Mouse (Mus musculus) hindbrain, embryonic 12.5 days (tissue): ENCODE data around the gene Dnhd1. TPM values are rescaled to one million over a fixed set of nuclear protein-coding genes. Genes with fewer than 3 reads are reported as not detected.

Experiments
- ATAC-seq: fragments of 200-750 bp; cut with Nextera tagmentation; 2 replicates; pipeline ENCODE4 v1.8.0; 2017; ENCODE audit warnings: moderate TSS enrichment; ENCODE audit not compliant: low FRiP score
- H3K27ac ChIP-seq: fragments of 300-500 bp; sonication (generic); 2 replicates; pipeline ENCODE4 v1.5.1; 2016; ENCODE audit warnings: mild to moderate bottlenecking
- H3K27me3 ChIP-seq: fragments of 300-500 bp; sonication (generic); 2 replicates; pipeline ENCODE4 v1.6.1; 2016; ENCODE audit warnings: mild to moderate bottlenecking
- H3K36me3 ChIP-seq: fragments of 300-500 bp; sonication (generic); 2 replicates; pipeline ENCODE4 v1.6.1; 2016; ENCODE audit warnings: mild to moderate bottlenecking
- H3K4me1 ChIP-seq: fragments of 300-500 bp; sonication (generic); 2 replicates; pipeline ENCODE4 v1.6.1; 2016
- H3K4me2 ChIP-seq: fragments of 300-500 bp; sonication (generic); replicated peaks from 2 replicates; pipeline ENCODE4 v1.6.1; 2016; ENCODE audit warnings: mild to moderate bottlenecking
- H3K4me3 ChIP-seq: fragments of 300-500 bp; sonication (generic); 2 replicates; pipeline ENCODE4 v1.5.1; 2016; ENCODE audit warnings: mild to moderate bottlenecking
- H3K9ac ChIP-seq: fragments of 300-500 bp; sonication (generic); 2 replicates; pipeline ENCODE4 v1.6.1; 2016; ENCODE audit warnings: mild to moderate bottlenecking, moderate library complexity
- H3K9me3 ChIP-seq: fragments of 300-500 bp; sonication (generic); replicated peaks from 2 replicates; pipeline ENCODE4 v1.6.1; 2016; ENCODE audit warnings: mild to moderate bottlenecking
- WGBS: fragments of 180-500 bp; shearing (Covaris S2); methylation state at CpG from one replicate; pipeline ENCODE4 v1.1.7; 2016; 5-methylcytosine and 5-hydroxymethylcytosine counted together
- polyA plus RNA-seq: library from polyadenylated mRNA; unstranded; fragments of >200 nt; fragmentation: Nextera tagmentation; extraction: Ambion mirVana; gene quantifications from 2 replicates; pipeline ENCODE4 v1.2.1, GENCODE M21; 2016

Gene Dnhd1
- polyA plus RNA-seq, 1 experiment from 2014 or later, result 1.2 TPM

DNA sequence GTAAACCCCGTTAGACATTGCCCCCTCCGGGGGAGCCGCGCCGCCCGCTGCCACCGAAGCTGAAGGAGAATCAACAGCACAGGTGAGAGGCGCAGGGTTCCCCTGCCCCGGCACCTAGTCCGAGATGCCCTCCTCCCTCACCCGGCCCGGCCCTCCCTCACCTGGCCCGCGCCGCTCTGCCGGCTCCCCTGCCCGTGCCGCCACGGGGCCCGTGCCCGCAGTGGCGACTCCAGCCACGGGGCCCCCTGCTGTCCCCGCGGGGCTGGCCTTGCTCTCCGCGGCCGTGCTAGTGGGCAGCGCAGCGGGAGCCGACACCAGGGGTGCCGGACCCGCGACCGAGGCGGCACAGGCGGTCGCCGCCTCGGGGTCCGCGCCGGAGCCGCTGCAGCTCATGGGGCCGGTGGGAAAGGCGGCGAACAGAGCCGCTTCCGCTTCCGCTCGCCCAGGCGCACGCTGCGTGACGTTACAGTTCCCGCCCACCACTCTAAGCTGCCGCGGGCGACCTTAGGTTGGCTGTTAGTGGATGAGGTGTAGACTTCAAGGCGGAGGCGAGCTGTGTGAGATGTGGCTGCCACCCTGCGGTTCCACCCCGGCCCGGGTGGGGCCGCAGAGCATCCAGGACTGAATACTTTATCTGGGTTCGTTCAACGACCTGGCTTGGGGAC, 93.4 kb downstream of the Dnhd1 start, which contains the start of gene Taf10:
TSS of gene Taf10 (minus strand) at position 436 of the 665 bp plus-strand sequence.
- Histone ChIP-seq H3K9ac (peak within 1 kb of the TSS; percentile 97), H3K36me3 (peaks cover 47% of the 10 kb centered on the region), H3K27ac (peak within 1 kb of the TSS; percentile 79), H3K9me3 (no peaks in the 10 kb centered on the region), H3K4me2 (peak within 1 kb of the TSS; percentile 89), H3K4me3 (peak within 1 kb of the TSS; percentile 100), H3K4me1 (peaks cover 9% of the 10 kb centered on the region), H3K27me3 (no peaks in the 10 kb centered on the region)
- WGBS, result under 1% methylated on average over 59 of the region's 67 CpGs
- ATAC-seq, result peak; percentile 97

DNA sequence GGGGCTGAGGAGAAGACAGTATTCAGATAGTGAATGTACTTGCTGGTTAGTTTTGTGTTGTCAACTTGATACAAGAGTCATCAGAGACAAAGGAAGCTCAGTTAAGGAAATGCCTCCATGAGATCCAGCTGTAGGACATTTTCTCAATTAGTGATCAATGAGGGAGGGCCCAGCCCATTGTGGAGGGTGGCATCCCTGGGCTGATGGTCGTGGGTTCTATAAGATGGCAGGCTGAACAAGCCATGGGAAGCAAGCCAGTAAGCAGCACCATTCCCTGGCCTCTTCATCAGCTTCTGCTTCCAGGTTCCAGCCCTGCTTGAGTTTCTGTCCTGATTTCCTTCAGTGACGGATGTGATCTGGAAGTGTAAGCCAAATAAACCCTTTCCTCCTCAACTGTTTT, 97.1 kb downstream of the Dnhd1 start:
- no peak overlapping the region for H3K9ac ChIP-seq
- H3K4me2 ChIP-seq, result no peak overlapping the region
- no peak for ATAC-seq
- peaks cover 28% of the 10 kb centered on the region for H3K36me3 ChIP-seq
- H3K9me3 ChIP-seq, result no peaks in the 10 kb centered on the region
- WGBS, result 91% methylated on average over 2 of the region's 2 CpGs
- no peaks in the 10 kb centered on the region for H3K27me3 ChIP-seq
- no peak overlapping the region for H3K4me3 ChIP-seq
- no peak overlapping the region for H3K27ac ChIP-seq
- peaks cover 23% of the 10 kb centered on the region for H3K4me1 ChIP-seq

DNA sequence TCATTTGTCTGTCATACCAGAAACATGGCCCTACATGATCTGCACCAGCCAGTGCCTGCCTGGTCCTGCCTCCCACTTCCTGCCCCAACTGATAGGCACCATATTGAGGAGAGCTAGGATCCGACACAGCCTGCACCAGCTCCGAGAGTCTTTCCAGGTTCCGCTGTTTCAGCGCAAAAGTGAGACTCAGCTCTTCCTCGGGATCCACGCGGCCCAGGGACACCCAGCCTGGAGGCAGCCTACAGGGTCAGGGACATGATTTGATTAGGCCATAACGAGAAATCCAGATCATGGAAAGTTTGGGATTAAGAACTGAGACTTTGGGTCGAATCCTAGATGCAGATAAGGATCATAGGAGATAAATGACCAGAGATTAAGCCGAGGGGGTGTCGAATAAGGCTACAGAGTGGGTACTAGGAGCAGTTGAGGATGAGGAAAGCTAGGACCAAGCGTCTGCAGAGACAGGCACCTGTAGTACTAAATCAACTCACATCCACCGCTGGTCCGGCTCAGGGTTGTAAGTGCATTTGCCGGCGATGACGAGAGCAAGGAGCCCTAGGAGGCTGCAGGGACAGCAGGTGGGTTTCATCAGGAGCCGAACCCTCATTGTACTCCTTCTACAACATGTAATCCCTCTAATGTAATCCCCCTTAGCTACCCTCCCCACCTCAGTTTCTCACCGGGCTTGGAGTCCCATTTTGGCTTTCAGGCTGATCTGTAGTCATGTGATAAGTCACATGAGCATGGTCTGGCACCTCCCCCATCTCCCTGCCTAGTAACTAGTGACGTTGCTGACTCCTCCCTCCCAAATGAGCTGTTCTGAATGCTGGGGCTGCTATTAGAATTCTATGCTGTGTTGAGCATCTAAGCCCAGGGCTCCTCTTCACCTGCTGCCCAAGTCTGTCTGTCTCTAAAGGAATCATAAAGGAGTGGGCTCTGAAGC, 101.1 kb downstream of the Dnhd1 start, which contains the start of gene Tpp1:
TSS of gene Tpp1 (minus strand) at position 745 of the 943 bp plus-strand sequence.
- ATAC-seq, result peak; percentile 91
- Histone ChIP-seq H3K36me3 (peaks cover 64% of the 10 kb centered on the region), H3K27ac (0 out of 2 replicates have a peak within 1 kb of the TSS, but pooled peaks have one; percentile 31), H3K27me3 (no peaks in the 10 kb centered on the region), H3K4me3 (peak within 1 kb of the TSS; percentile 50), H3K4me1 (peaks cover 14% of the 10 kb centered on the region), H3K9me3 (no peaks in the 10 kb centered on the region), H3K4me2 (peak within 1 kb of the TSS; percentile 66), H3K9ac (peak within 1 kb of the TSS; percentile 68)
- 22% methylated on average over 20 of the region's 20 CpGs for WGBS

DNA sequence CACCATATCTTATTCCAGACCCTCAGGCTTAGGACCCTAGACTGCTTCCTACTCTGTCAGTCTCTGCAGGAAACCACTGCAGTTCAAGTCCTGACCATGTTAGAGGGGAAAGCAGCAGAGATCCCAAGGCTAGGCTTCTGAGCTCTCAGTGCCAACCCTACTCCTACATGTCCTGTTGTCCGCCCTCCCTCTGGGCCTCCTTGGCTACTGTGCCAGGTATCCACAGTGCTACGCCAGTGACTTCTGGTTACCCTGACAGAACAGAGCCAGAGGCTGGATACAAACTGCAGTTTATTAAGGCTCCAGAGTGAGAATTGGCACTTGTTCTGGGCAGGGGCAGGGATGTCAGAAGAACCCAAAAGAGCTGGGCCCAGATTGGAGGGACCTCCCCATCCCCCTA, 102.1 kb downstream of the Dnhd1 start:
- Histone ChIP-seq H3K36me3 (peaks cover 68% of the 10 kb centered on the region), H3K27me3 (no peaks in the 10 kb centered on the region), H3K27ac (0 out of 2 replicates have a peak overlapping the region, but pooled peaks have one; percentile 31), H3K4me3 (no peak overlapping the region), H3K4me2 (no peak overlapping the region), H3K9ac (no peak overlapping the region), H3K4me1 (peaks cover 14% of the 10 kb centered on the region), H3K9me3 (no peaks in the 10 kb centered on the region)
- peak; percentile 5; the same call in 1 of the 2 replicates for ATAC-seq
- WGBS, result 91% methylated on average over 2 of the region's 2 CpGs

DNA sequence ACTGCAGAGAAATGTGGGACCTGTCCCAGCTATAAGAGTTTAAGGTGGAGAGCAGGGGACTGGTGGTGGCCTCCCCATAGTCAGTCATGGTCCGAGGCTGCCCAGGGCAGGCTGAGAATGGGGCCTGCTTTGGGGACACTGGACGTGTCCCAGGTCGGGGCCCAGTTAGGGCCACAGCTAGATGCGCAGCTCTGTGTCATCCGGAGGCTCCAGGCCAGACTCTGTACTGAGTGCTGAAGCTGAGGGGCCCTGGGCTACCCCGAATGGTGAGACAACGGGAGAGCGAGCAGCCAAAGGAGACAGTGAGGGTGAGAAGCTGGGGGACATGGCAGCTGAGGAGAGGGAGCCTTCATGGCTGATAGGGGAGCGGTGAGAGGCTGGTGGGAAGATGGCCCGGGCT, 102.7 kb downstream of the Dnhd1 start:
- Histone ChIP-seq H3K4me3 (no peak overlapping the region), H3K27ac (0 out of 2 replicates have a peak overlapping the region, but pooled peaks have one; percentile 31), H3K9me3 (no peaks in the 10 kb centered on the region), H3K27me3 (no peaks in the 10 kb centered on the region), H3K36me3 (peaks cover 69% of the 10 kb centered on the region), H3K4me2 (no peak overlapping the region), H3K9ac (no peak overlapping the region; the same call in 1 of the 2 replicates), H3K4me1 (peaks cover 14% of the 10 kb centered on the region)
- ATAC-seq, result no peak
- 91% methylated on average over 10 of the region's 10 CpGs for WGBS

DNA sequence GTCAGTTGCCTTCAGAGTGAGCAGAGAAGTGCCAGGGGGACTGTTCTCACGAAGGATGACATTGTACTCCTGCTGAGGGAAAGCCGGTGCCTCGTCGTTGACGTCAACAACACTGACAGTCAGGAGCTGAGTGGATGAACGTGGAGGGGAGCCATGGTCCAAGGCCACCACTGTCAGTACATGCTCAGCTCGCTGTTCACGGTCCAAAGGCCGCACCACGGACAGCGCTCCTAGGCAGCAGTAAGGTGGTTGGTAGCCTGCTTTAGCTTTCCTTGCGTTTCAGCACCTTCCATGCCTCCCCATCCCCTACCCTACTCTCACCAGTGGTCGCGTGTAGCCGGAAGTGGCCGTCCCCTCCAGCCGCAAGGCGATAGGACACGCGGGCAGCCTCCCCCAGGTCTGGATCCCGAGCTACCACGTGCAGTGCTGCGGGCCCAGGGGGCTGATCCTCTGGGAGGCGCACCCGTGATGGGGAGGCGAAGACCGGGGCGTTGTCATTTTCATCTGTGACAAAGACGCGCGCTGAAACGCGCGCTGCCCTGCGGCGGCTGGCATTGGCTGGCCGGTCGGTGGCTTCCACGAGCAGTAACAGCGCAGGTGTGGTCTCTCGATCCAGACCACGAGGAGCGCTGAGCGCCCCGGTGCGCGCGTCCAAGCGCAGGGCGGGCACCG, 111.3 kb downstream of the Dnhd1 start:
- no peak overlapping the region for H3K27ac ChIP-seq
- peaks cover 31% of the 10 kb centered on the region for H3K27me3 ChIP-seq
- 22% methylated on average over 51 of the region's 51 CpGs for WGBS
- H3K4me2 ChIP-seq, result no peak overlapping the region
- H3K36me3 ChIP-seq, result peaks cover 79% of the 10 kb centered on the region
- no peak overlapping the region for H3K9ac ChIP-seq
- no peak overlapping the region for H3K4me3 ChIP-seq
- ATAC-seq, result no peak
- H3K4me1 ChIP-seq, result 0 out of 2 replicates have a peak, but pooled peaks cover 4% of the 10 kb centered on the region
- H3K9me3 ChIP-seq, result no peaks in the 10 kb centered on the region

DNA sequence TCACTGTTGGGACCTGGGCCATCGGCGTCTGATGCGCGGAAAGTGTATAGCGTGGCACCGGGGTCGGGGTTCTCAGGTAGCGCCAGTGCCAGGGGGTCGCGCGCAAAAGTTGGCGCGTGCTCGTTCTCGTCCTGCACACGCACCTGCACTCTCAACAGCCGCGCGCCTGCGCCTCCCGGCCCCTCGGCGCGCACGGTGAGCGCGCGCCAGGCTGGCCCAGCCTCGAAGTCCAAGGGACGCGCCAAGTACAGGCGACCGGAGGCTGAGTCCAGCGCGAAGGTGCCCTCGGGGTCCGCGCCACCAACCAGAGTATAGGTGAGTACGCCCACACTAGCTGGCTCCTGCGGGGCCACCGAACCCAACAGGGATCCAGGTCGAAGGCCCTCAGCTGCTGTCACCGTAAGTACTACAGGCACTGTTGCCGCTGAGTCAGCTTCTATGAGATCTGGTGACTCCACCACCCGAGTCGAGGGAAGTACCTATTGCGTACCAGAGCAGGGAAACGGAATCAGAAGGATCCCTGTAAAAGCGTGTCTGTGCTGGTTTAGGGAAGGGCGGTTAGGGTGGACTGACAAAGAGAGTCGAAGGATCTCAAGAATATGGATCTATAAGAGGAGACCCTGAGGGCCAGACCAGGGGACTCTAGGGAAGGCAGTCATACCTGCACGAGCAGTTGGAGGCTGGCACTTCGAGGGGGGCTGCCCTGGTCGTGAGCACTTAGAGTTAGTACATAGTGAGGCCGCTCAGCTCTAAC, 112.1 kb downstream of the Dnhd1 start:
- H3K27ac ChIP-seq, result no peak overlapping the region
- H3K9me3 ChIP-seq, result no peaks in the 10 kb centered on the region
- H3K4me1 ChIP-seq, result peaks cover 8% of the 10 kb centered on the region
- H3K4me2 ChIP-seq, result no peak overlapping the region
- WGBS, result 24% methylated on average over 55 of the region's 55 CpGs
- H3K36me3 ChIP-seq, result peaks cover 77% of the 10 kb centered on the region
- ATAC-seq, result no peak
- peaks cover 31% of the 10 kb centered on the region for H3K27me3 ChIP-seq
- no peak overlapping the region for H3K9ac ChIP-seq
- H3K4me3 ChIP-seq, result no peak overlapping the region

DNA sequence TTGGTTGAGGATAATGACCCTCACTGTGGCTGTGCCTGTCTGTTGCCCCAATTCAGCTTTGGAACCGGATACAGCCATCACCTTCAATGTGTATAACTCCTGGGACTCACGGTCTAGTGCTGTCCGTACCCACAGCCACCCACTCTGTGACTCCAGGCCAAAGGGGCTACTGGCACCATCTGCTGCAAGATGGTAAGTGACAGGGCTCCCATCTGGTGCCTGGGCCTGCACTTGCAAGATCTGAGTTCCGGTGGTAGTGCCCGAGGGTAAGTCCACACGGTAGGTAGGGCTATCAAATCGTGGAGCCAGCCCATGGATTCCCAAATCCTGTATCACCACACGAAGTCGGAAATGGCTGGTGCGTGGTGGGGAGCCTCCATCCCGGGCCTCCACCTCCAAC, 113.7 kb downstream of the Dnhd1 start:
- no peak overlapping the region for H3K27ac ChIP-seq
- no peak overlapping the region for H3K4me3 ChIP-seq
- H3K4me2 ChIP-seq, result no peak overlapping the region
- H3K36me3 ChIP-seq, result peaks cover 67% of the 10 kb centered on the region
- no peaks in the 10 kb centered on the region for H3K9me3 ChIP-seq
- H3K4me1 ChIP-seq, result peaks cover 23% of the 10 kb centered on the region
- peaks cover 31% of the 10 kb centered on the region for H3K27me3 ChIP-seq
- 93% methylated on average over 11 of the region's 11 CpGs for WGBS
- H3K9ac ChIP-seq, result no peak overlapping the region
- ATAC-seq, result no peak

DNA sequence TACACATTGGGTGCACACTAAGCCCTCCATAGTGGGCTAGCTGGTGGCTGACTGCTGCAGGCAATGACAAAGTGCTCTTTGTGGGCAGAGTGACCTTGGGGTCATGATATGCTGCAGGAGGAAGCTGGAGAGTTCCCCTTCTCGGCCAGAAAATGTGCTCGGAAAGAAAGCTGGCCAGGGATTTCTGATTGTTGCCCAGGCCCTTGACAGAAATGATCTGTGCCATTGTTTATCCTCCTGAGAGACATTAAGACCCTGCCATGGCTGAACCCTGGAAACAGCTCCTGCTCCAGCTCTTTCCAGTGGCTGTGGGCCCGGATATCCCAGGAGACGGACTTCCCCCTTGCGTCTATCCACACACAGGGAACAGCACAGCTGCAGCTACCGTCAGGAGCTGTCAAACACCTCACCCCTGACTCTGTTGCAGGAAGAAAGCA, 117.1 kb downstream of the Dnhd1 start:
- peak overlapping the region; percentile 72 for H3K27ac ChIP-seq
- peaks cover 32% of the 10 kb centered on the region for H3K4me1 ChIP-seq
- H3K9ac ChIP-seq, result peak overlapping the region; percentile 27; the same call in 1 of the 2 replicates
- H3K4me3 ChIP-seq, result no peak overlapping the region
- 7% methylated on average over 6 of the region's 6 CpGs for WGBS
- peaks cover 76% of the 10 kb centered on the region for H3K36me3 ChIP-seq
- peak; percentile 36 for ATAC-seq
- peaks cover 27% of the 10 kb centered on the region for H3K27me3 ChIP-seq
- no peaks in the 10 kb centered on the region for H3K9me3 ChIP-seq
- peak overlapping the region; percentile 29 for H3K4me2 ChIP-seq

DNA sequence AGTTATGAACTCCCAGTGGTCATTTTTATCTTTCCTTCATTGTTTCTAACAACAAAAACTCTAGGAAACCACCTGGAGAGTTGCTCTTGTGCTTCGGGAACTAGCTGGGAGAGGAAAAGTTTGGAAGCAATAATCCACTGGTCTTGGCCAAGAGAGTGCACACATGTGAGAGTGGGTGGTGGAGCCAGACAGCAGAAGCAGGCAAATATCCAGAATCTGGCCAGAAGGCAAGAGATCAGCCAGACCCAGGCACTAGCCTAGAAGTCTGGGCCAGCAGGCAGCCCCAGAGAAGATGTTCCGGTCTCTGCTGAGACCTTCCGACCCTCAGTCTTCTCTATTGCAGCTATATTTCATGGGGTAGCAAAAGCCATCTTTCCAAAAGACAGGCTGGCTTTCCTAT, 119.3 kb downstream of the Dnhd1 start:
- no peak for ATAC-seq
- H3K9ac ChIP-seq, result no peak overlapping the region
- no peak overlapping the region for H3K4me3 ChIP-seq
- H3K9me3 ChIP-seq, result no peaks in the 10 kb centered on the region
- peaks cover 40% of the 10 kb centered on the region for H3K4me1 ChIP-seq
- peaks cover 60% of the 10 kb centered on the region for H3K36me3 ChIP-seq
- H3K27ac ChIP-seq, result no peak overlapping the region
- H3K4me2 ChIP-seq, result no peak overlapping the region
- 95% methylated on average over 3 of the region's 3 CpGs for WGBS
- H3K27me3 ChIP-seq, result peaks cover 5% of the 10 kb centered on the region
